ENCODE assay signal across 9 mouse cellular contexts in the genomic region with DNA sequence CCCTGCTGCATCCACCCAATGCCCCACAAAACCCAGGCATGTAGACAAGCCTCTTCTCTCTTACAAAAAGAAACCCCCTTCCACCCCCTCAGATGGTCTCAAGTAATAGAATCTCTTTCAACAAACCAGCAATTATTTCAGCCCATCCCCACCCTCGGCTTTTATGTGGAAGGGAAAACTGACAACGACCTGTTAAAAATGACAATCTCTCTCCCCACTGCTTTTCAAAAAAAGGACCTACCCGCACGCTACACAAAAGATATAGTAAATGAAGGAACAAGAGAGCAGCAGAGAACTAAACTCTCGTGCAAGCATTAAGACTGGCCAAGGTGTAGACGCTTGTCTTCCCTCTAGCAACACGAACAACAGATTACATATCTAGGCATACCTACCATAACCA.
DNase-seq lines count a peak whose midpoint lies in the region; ATAC-seq lines count a peak whose summit lies in the region.
"Had no signal": no experiment of that assay in that cellular context is flagged by ENCODE, and none has a peak within 500 bp of the region (broad histone marks: within the 10 kb centered on the region; RNA-seq: fewer than 3 reads in every experiment).

No protein-coding gene starts in this region.

- H3K4me3 ChIP-seq in kidney, embryonic 15.5 days (replicated peaks), result peak overlapping the region; percentile 33
- 0 out of 2 replicates have a peak overlapping the region, but pooled peaks have one; percentile 3 for H3K4me3 ChIP-seq in embryonic facial prominence, embryonic 13.5 days
- H3K4me3 ChIP-seq in hindbrain, embryonic 15.5 days, result peak overlapping the region; percentile 47
- peak overlapping the region; percentile 54 for H3K4me3 ChIP-seq in midbrain, embryonic 15.5 days

- H3K9me3 ChIP-seq in kidney, embryonic 15.5 days (replicated peaks), result no peaks in the 10 kb centered on the region
- H3K9me3 ChIP-seq in embryonic facial prominence, embryonic 13.5 days, result no peaks in the 10 kb centered on the region
- H3K9me3 ChIP-seq in hindbrain, embryonic 15.5 days, result no peaks in the 10 kb centered on the region
- no peaks in the 10 kb centered on the region for H3K9me3 ChIP-seq in midbrain, embryonic 15.5 days

- H3K4me1 ChIP-seq in kidney, embryonic 15.5 days, result peaks cover 16% of the 10 kb centered on the region
- 0 out of 2 replicates have a peak, but pooled peaks cover 5% of the 10 kb centered on the region for H3K4me1 ChIP-seq in embryonic facial prominence, embryonic 13.5 days
- peaks cover 6% of the 10 kb centered on the region; the same call in 1 of the 2 replicates for H3K4me1 ChIP-seq in hindbrain, embryonic 15.5 days (replicated peaks)
- H3K4me1 ChIP-seq in midbrain, embryonic 15.5 days, result peaks cover 22% of the 10 kb centered on the region

- peak overlapping the region; percentile 53 for H3K4me2 ChIP-seq in kidney, embryonic 15.5 days
- peak overlapping the region; percentile 36 for H3K4me2 ChIP-seq in embryonic facial prominence, embryonic 13.5 days
- peak overlapping the region; percentile 55 for H3K4me2 ChIP-seq in hindbrain, embryonic 15.5 days
- peak overlapping the region; percentile 58 for H3K4me2 ChIP-seq in midbrain, embryonic 15.5 days

- no peak; the same call in 1 of the 2 replicates for ATAC-seq in kidney, embryonic 15.5 days (replicated peaks; ENCODE audit: low FRiP score)
- ATAC-seq in embryonic facial prominence, embryonic 13.5 days (ENCODE audit: insufficient number of reproducible peaks, insufficient read depth, low FRiP score, low TSS enrichment, low read depth), result no peak
- ATAC-seq in hindbrain, embryonic 15.5 days (ENCODE audit: low FRiP score, low read depth), result peak; percentile 27; the same call in 1 of the 2 replicates
- peak; percentile 32 for ATAC-seq in midbrain, embryonic 15.5 days (replicated peaks)

- WGBS in kidney, embryonic 15.5 days, result 25% methylated on average over 7 of the region's 7 CpGs
- 60% methylated on average over 7 of the region's 7 CpGs for WGBS in embryonic facial prominence, embryonic 13.5 days
- 11% methylated on average over 7 of the region's 7 CpGs for WGBS in hindbrain, embryonic 15.5 days
- WGBS in midbrain, embryonic 15.5 days, result 17% methylated on average over 7 of the region's 7 CpGs

- 0 out of 2 replicates have a peak overlapping the region, but pooled peaks have one; percentile 4 for H3K9ac ChIP-seq in kidney, embryonic 15.5 days
- no peak overlapping the region for H3K9ac ChIP-seq in embryonic facial prominence, embryonic 13.5 days
- peak overlapping the region; percentile 67 for H3K9ac ChIP-seq in hindbrain, embryonic 15.5 days
- H3K9ac ChIP-seq in midbrain, embryonic 15.5 days, result peak overlapping the region; percentile 74

- no peaks in the 10 kb centered on the region for H3K36me3 ChIP-seq in kidney, embryonic 15.5 days
- H3K36me3 ChIP-seq in embryonic facial prominence, embryonic 13.5 days, result no peaks in the 10 kb centered on the region
- no peaks in the 10 kb centered on the region for H3K36me3 ChIP-seq in hindbrain, embryonic 15.5 days
- no peaks in the 10 kb centered on the region for H3K36me3 ChIP-seq in midbrain, embryonic 15.5 days (replicated peaks)

- no peak for DNase-seq in kidney, adult 11 months
- no peak for DNase-seq in embryo, embryonic 11 days
- no peak for DNase-seq in adipocyte (ENCODE audit: low spot score)
- DNase-seq in urinary bladder, adult 2 months (ENCODE audit: low spot score), result no peak
- DNase-seq: adrenal gland, adult 2 months had no signal

- no peaks in the 10 kb centered on the region for H3K27me3 ChIP-seq in kidney, embryonic 15.5 days
- H3K27me3 ChIP-seq in embryonic facial prominence, embryonic 13.5 days, result no peaks in the 10 kb centered on the region
- no peaks in the 10 kb centered on the region for H3K27me3 ChIP-seq in hindbrain, embryonic 15.5 days
- no peaks in the 10 kb centered on the region for H3K27me3 ChIP-seq in midbrain, embryonic 15.5 days (replicated peaks)

- H3K27ac ChIP-seq in kidney, embryonic 15.5 days, result peak overlapping the region; percentile 24; the same call in 1 of the 2 replicates
- no peak overlapping the region for H3K27ac ChIP-seq in embryonic facial prominence, embryonic 13.5 days
- peak overlapping the region; percentile 92 for H3K27ac ChIP-seq in hindbrain, embryonic 15.5 days (replicated peaks)
- peak overlapping the region; percentile 92 for H3K27ac ChIP-seq in midbrain, embryonic 15.5 days

Comparison
In these comparisons a context has a peak if more than half of its experiments do, and no peak if none do; other contexts are left out.
1. ATAC-seq: peak in hindbrain, embryonic 15.5 days (single experiment) and midbrain, embryonic 15.5 days (single experiment); none in kidney, embryonic 15.5 days (single experiment) and embryonic facial prominence, embryonic 13.5 days (single experiment).
2. H3K4me3 ChIP-seq: peak in every context shown above with its lines; median percentile 54 in midbrain, embryonic 15.5 days; 47 in hindbrain, embryonic 15.5 days; 33 in kidney, embryonic 15.5 days; 3 in embryonic facial prominence, embryonic 13.5 days.
3. Peak in every context shown above with its lines, with median percentiles within 50 percentile points of each other: H3K4me2 ChIP-seq.